Mouse (Mus musculus): Measurements from ENCODE around the gene Pcbd2.

- TF ChIP-seq FLI1 (IDR thresholded peaks at IDR 0.05; ENCODE audit: low read length) (no peak), GATA1 (IDR thresholded peaks at IDR 0.05; ENCODE audit: borderline replicate concordance, low read length) (no peak)
Observed at GRCm38 (mm10) chr13:55714501-55715166, 12.5 kb upstream of the Pcbd2 start, which contains the start of gene Txndc15.

Data from megakaryocyte, embryonic 14.5 days (primary cell).